Mouse (Mus musculus): Measurements from ENCODE around the gene Sdccag8.

DNA sequence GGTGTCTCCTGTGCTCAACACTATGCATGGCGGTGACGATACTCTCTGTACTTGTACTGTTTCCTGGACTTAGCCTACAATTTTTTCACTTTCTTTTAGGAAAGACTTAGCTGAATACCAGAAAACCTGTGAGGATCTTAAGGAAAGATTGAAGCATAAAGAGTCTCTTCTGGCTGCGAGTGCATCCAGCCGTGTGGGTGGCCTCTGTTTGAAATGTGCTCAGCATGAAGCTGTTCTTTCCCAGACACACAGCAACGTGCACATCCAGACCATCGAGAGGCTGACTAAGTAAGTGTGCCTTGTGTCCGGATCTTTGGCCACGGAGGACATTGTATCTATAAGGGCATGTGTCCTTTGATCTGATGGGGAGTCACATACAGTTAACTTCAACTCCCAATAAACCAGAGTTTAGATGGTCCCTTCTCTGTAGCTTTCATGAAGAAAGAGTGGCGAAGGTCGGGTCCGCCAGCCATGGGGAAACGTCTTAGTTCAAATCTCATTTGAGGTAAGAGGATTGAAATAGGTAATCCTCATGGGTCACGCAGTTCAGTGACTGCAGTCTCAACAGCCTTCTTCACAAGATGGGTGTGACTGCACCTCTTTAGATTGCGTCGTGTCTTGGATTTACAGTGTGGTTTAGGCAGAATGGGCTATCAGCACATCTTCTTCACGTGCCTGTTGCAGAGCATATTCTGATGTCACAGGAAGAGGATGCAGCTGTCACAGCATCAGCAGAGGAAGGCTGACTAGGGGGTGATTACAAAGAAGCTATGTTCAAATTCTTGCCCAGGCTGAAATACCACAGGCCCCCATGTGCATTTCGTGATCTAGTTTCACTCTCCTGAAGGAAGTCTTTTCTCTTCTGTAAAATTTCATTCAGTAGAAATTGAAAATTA is 30.9 kb downstream of the Sdccag8 start:
- TF ChIP-seq CTCF (IDR thresholded peaks at IDR 0.05; ENCODE audit: extremely low read depth, insufficient read depth, low read length): no peak
- no peak for TF ChIP-seq POLR2A (IDR thresholded peaks at IDR 0.05; ENCODE audit: extremely low read depth, insufficient read depth, low read length)

Data from cortical plate, adult 2 months (tissue).